Mouse (Mus musculus) lung, adult 2 months (tissue): ENCODE measurements around the gene Snx33. TPM values are rescaled to one million over a fixed set of nuclear protein-coding genes. Genes with fewer than 3 reads are reported as not detected.

Experiments
- DNase-seq: peaks from one replicate; pipeline ENCODE4 v3.0.0; 2022
- H3K4me1 ChIP-seq: fragments of 200-500 bp; 2 replicates; pipeline ENCODE4 v1.6.1; 2011; ENCODE audit warnings: low read length; ENCODE audit not compliant: control insufficient read depth, insufficient read depth
- H3K4me3 ChIP-seq: fragments of 200-500 bp; replicated peaks from 2 replicates; pipeline ENCODE3; 2011; ENCODE audit warnings: low read depth, mild to moderate bottlenecking, control low read depth, low read length; ENCODE audit errors: extremely low read depth
- CTCF ChIP-seq: fragments of 200-500 bp; IDR thresholded peaks from 2 replicates; pipeline ENCODE4 v1.5.1; 2011; ENCODE audit warnings: mild to moderate bottlenecking, low read length, control low read depth; ENCODE audit not compliant: insufficient read depth
- POLR2A ChIP-seq: fragments of 200-500 bp; IDR thresholded peaks from 2 replicates; pipeline ENCODE4 v1.6.1; 2011; ENCODE audit warnings: low read depth, mild to moderate bottlenecking, control low read depth, low read length, borderline replicate concordance; ENCODE audit errors: extremely low read depth
- WGBS: fragments of 180-500 bp; shearing (Covaris S2); methylation state at CpG from one replicate; pipeline ENCODE4 v1.1.7; 2018; 5-methylcytosine and 5-hydroxymethylcytosine counted together
- polyA plus RNA-seq: library from polyadenylated mRNA; depleted of rRNA; stranded (reverse); fragments of >200 nt; gene quantifications from 2 replicates; pipeline ENCODE4 v1.2.3, GENCODE M21; 2012; rRNA removed

Snx33 gene
- polyA plus RNA-seq, 1 experiment: 23.6 TPM

- TF ChIP-seq CTCF (no peak), POLR2A (no peak)
- DNase-seq: no peak
- 76% methylated on average over 5 of the region's 5 CpGs for WGBS
- H3K4me1 ChIP-seq: no peaks in the 10 kb centered on the region; the same call in 1 of the 2 replicates
- H3K4me3 ChIP-seq: no peak overlapping the region
Observed at GRCm38 (mm10) chr9:56872105-56872903, 55.9 kb downstream of the Snx33 start.

- H3K4me3 ChIP-seq: no peak overlapping the region
- peak; percentile 35; the same call in 1 of the 2 replicates for TF ChIP-seq POLR2A
- TF ChIP-seq CTCF: no peak
- 39% methylated on average over 5 of the region's 5 CpGs for WGBS
- no peaks in the 10 kb centered on the region; the same call in 1 of the 2 replicates for H3K4me1 ChIP-seq
- DNase-seq: no peak
Observed at GRCm38 (mm10) chr9:56871191-56871590, 57.0 kb downstream of the Snx33 start.

- 59% methylated on average over 10 of the region's 10 CpGs for WGBS
- TF ChIP-seq CTCF (no peak), POLR2A (no peak)
- no peak for DNase-seq
- H3K4me3 ChIP-seq: no peak overlapping the region
- no peaks in the 10 kb centered on the region; the same call in 1 of the 2 replicates for H3K4me1 ChIP-seq
Observed at GRCm38 (mm10) chr9:56870778-56871177, 57.4 kb downstream of the Snx33 start.

GRCm38 (mm10) chr9:56869552-56869951, 58.6 kb downstream of the Snx33 start:
- Histone ChIP-seq H3K4me1 (peaks cover 3% of the 10 kb centered on the region; the same call in 1 of the 2 replicates), H3K4me3 (no peak overlapping the region)
- TF ChIP-seq CTCF (no peak), POLR2A (no peak)
- no peak for DNase-seq
- 60% methylated on average over 13 of the region's 13 CpGs for WGBS

GRCm38 (mm10) chr9:56868292-56868691, 59.9 kb downstream of the Snx33 start:
- H3K4me1 ChIP-seq: peaks cover 3% of the 10 kb centered on the region; the same call in 1 of the 2 replicates
- H3K4me3 ChIP-seq: no peak overlapping the region
- no peak for DNase-seq
- WGBS: 31% methylated on average over 6 of the region's 6 CpGs
- TF ChIP-seq CTCF (no peak), POLR2A (peak; percentile 26; the same call in 1 of the 2 replicates)

Other genes starting within 250 kb of the Snx33 start
- gene Lingo1, start 131.9 kb downstream of the Snx33 start, polyA plus RNA-seq: 4.4 and 6.8 TPM in 2 replicates
- gene Odf3l1, start 63.7 kb downstream of the Snx33 start, polyA plus RNA-seq: 1.7 and 1.8 TPM in 2 replicates
- gene Cspg4, start 63.3 kb downstream of the Snx33 start, polyA plus RNA-seq: 19.5 and 21.2 TPM in 2 replicates
- gene Imp3, start 9.1 kb upstream of the Snx33 start, polyA plus RNA-seq: 195 and 264 TPM in 2 replicates
- gene Snupn, start 22.5 kb upstream of the Snx33 start, polyA plus RNA-seq: 3.8 and 5.0 TPM in 2 replicates
- gene Ptpn9, start 66.6 kb upstream of the Snx33 start, polyA plus RNA-seq: 30.3 and 35.4 TPM in 2 replicates
- gene Sin3a, start 143.7 kb upstream of the Snx33 start, polyA plus RNA-seq: 68.4 and 82.1 TPM in 2 replicates
- gene Man2c1, start 202.3 kb upstream of the Snx33 start, polyA plus RNA-seq: 232 and 233 TPM in 2 replicates
- 10.2 and 10.4 TPM in 2 replicates for gene Neil1, start 219.9 kb upstream of the Snx33 start, polyA plus RNA-seq
- 110 and 137 TPM in 2 replicates for gene Commd4, start 230.0 kb upstream of the Snx33 start, polyA plus RNA-seq